Mouse (Mus musculus) bone marrow macrophage, adult 2 months (primary cell): ENCODE measurements around the gene Sf3a3.

Experiments used
- CTCF ChIP-seq: IDR thresholded peaks from 2 replicates; pipeline ENCODE4 v1.5.1; 2012; ENCODE audit warnings: low read depth, mild to moderate bottlenecking, low read length, moderate library complexity
- POLR2A ChIP-seq: IDR thresholded peaks from 2 replicates; pipeline ENCODE4 v1.6.1; 2012; ENCODE audit warnings: mild to moderate bottlenecking, low read depth, low read length, borderline replicate concordance

GRCm38 (mm10) chr4:124774429-124774828, 59.9 kb downstream of the Sf3a3 start:
- TF ChIP-seq POLR2A: no peak
- no peak for TF ChIP-seq CTCF
